Mouse (Mus musculus) embryonic facial prominence, embryonic 13.5 days (tissue): ENCODE data around the gene Rtkn2. TPM values are rescaled to one million over a fixed set of nuclear protein-coding genes. Genes with fewer than 3 reads are reported as not detected.

ENCODE experiments used
- ATAC-seq: fragments of 200-750 bp; cut with Nextera tagmentation; 2 replicates; pipeline ENCODE4 v1.8.0; 2017; ENCODE audit warnings: low read depth; ENCODE audit not compliant: insufficient number of reproducible peaks, insufficient read depth, low FRiP score, low TSS enrichment
- H3K27ac ChIP-seq: fragments of 300-500 bp; sonication (generic); 2 replicates; pipeline ENCODE4 v1.5.1; 2015; ENCODE audit warnings: moderate library complexity, mild to moderate bottlenecking, inconsistent platforms
- H3K27me3 ChIP-seq: fragments of 300-500 bp; sonication (generic); 2 replicates; pipeline ENCODE4 v1.6.1; 2015; ENCODE audit warnings: mild to moderate bottlenecking, inconsistent platforms
- H3K36me3 ChIP-seq: fragments of 300-500 bp; sonication (generic); 2 replicates; pipeline ENCODE4 v1.6.1; 2015; ENCODE audit warnings: mild to moderate bottlenecking, inconsistent platforms
- H3K4me1 ChIP-seq: fragments of 300-500 bp; sonication (generic); 2 replicates; pipeline ENCODE4 v1.6.1; 2015; ENCODE audit warnings: inconsistent platforms
- H3K4me2 ChIP-seq: fragments of 300-500 bp; sonication (generic); 2 replicates; pipeline ENCODE4 v1.6.1; 2015; ENCODE audit warnings: moderate library complexity, mild to moderate bottlenecking, inconsistent platforms
- H3K4me3 ChIP-seq: fragments of 300-500 bp; sonication (generic); 2 replicates; pipeline ENCODE4 v1.5.1; 2015; ENCODE audit warnings: mild to moderate bottlenecking, inconsistent platforms
- H3K9ac ChIP-seq: fragments of 300-500 bp; sonication (generic); 2 replicates; pipeline ENCODE4 v1.6.1; 2015; ENCODE audit warnings: mild to moderate bottlenecking, inconsistent platforms
- H3K9me3 ChIP-seq: fragments of 300-500 bp; sonication (generic); 2 replicates; pipeline ENCODE4 v1.6.1; 2016; ENCODE audit warnings: inconsistent platforms
- WGBS: fragments of 180-500 bp; shearing (Covaris S2); methylation state at CpG from one replicate; pipeline ENCODE4 v1.1.7; 2015; ENCODE audit warnings: mixed read lengths; 5-methylcytosine and 5-hydroxymethylcytosine counted together
- polyA plus RNA-seq: library from polyadenylated mRNA; unstranded; fragments of >200 nt; fragmentation: Nextera tagmentation; extraction: Ambion mirVana; gene quantifications from 2 replicates; pipeline ENCODE4 v1.2.1, GENCODE M21; 2015

Rtkn2 gene
- polyA plus RNA-seq, 1 experiment from 2014 or later, result 9.8 TPM

- no peaks in the 10 kb centered on the region for H3K27me3 ChIP-seq
- ATAC-seq, result no peak
- peaks cover 11% of the 10 kb centered on the region for H3K36me3 ChIP-seq
- peaks cover 10% of the 10 kb centered on the region for H3K9me3 ChIP-seq
- no peak overlapping the region for H3K4me2 ChIP-seq
- peaks cover 8% of the 10 kb centered on the region for H3K4me1 ChIP-seq
- no peak overlapping the region for H3K27ac ChIP-seq
- no peak overlapping the region for H3K9ac ChIP-seq
- no peak overlapping the region for H3K4me3 ChIP-seq
- WGBS, result 91% methylated on average over 2 of the region's 2 CpGs
Measured at GRCm38 (mm10) chr10:68020755-68021154, 41.4 kb downstream of the Rtkn2 start.

- 69% methylated on average over 3 of the region's 3 CpGs for WGBS
- H3K9ac ChIP-seq, result no peak overlapping the region
- H3K27ac ChIP-seq, result no peak overlapping the region
- no peak overlapping the region for H3K4me2 ChIP-seq
- H3K4me1 ChIP-seq, result peaks cover 8% of the 10 kb centered on the region
- H3K27me3 ChIP-seq, result no peaks in the 10 kb centered on the region
- no peaks in the 10 kb centered on the region for H3K9me3 ChIP-seq
- H3K4me3 ChIP-seq, result no peak overlapping the region
- no peak for ATAC-seq
- peaks cover 6% of the 10 kb centered on the region; the same call in 1 of the 2 replicates for H3K36me3 ChIP-seq
Measured at GRCm38 (mm10) chr10:68025660-68026059, 46.3 kb downstream of the Rtkn2 start.

- no peak for ATAC-seq
- peaks cover 14% of the 10 kb centered on the region for H3K36me3 ChIP-seq
- H3K4me1 ChIP-seq, result peaks cover 6% of the 10 kb centered on the region
- WGBS, result 50% methylated on average over 12 of the region's 12 CpGs
- no peaks in the 10 kb centered on the region for H3K9me3 ChIP-seq
- no peak overlapping the region for H3K9ac ChIP-seq
- H3K4me2 ChIP-seq, result no peak overlapping the region
- H3K27me3 ChIP-seq, result no peaks in the 10 kb centered on the region
- H3K4me3 ChIP-seq, result no peak overlapping the region
- H3K27ac ChIP-seq, result no peak overlapping the region
Measured at GRCm38 (mm10) chr10:68028327-68029080, 49.1 kb downstream of the Rtkn2 start.

GRCm38 (mm10) chr10:68029081-68029626 lies 49.8 kb downstream of the Rtkn2 start:
- H3K4me1 ChIP-seq, result peaks cover 1% of the 10 kb centered on the region
- H3K36me3 ChIP-seq, result peaks cover 16% of the 10 kb centered on the region
- ATAC-seq, result no peak
- no peak overlapping the region for H3K4me3 ChIP-seq
- H3K27ac ChIP-seq, result no peak overlapping the region
- H3K9me3 ChIP-seq, result no peaks in the 10 kb centered on the region
- WGBS, result 85% methylated on average over 5 of the region's 5 CpGs
- no peak overlapping the region for H3K4me2 ChIP-seq
- no peaks in the 10 kb centered on the region for H3K27me3 ChIP-seq
- H3K9ac ChIP-seq, result no peak overlapping the region

- Histone ChIP-seq H3K9ac (no peak overlapping the region), H3K36me3 (peaks cover 19% of the 10 kb centered on the region), H3K4me1 (no peaks in the 10 kb centered on the region), H3K9me3 (no peaks in the 10 kb centered on the region), H3K27ac (no peak overlapping the region), H3K27me3 (no peaks in the 10 kb centered on the region), H3K4me3 (no peak overlapping the region), H3K4me2 (no peak overlapping the region)
- ATAC-seq, result no peak
- 83% methylated on average over 6 of the region's 6 CpGs for WGBS
Measured at GRCm38 (mm10) chr10:68030027-68030426, 50.7 kb downstream of the Rtkn2 start.

GRCm38 (mm10) chr10:68035707-68036367 lies 56.5 kb downstream of the Rtkn2 start:
- H3K27ac ChIP-seq, result no peak overlapping the region
- no peak overlapping the region for H3K9ac ChIP-seq
- H3K27me3 ChIP-seq, result no peaks in the 10 kb centered on the region
- H3K4me2 ChIP-seq, result no peak overlapping the region
- H3K4me1 ChIP-seq, result peaks cover 5% of the 10 kb centered on the region; the same call in 1 of the 2 replicates
- peaks cover 23% of the 10 kb centered on the region for H3K36me3 ChIP-seq
- H3K4me3 ChIP-seq, result no peak overlapping the region
- no peak for ATAC-seq
- WGBS, result 83% methylated on average over 20 of the region's 20 CpGs
- H3K9me3 ChIP-seq, result no peaks in the 10 kb centered on the region

GRCm38 (mm10) chr10:68036368-68036980 lies 57.1 kb downstream of the Rtkn2 start:
- no peaks in the 10 kb centered on the region for H3K9me3 ChIP-seq
- peaks cover 23% of the 10 kb centered on the region for H3K36me3 ChIP-seq
- WGBS, result 91% methylated on average over 17 of the region's 17 CpGs
- no peak overlapping the region for H3K27ac ChIP-seq
- no peak for ATAC-seq
- H3K4me3 ChIP-seq, result no peak overlapping the region
- no peak overlapping the region for H3K4me2 ChIP-seq
- no peaks in the 10 kb centered on the region for H3K27me3 ChIP-seq
- H3K9ac ChIP-seq, result no peak overlapping the region
- H3K4me1 ChIP-seq, result peaks cover 6% of the 10 kb centered on the region; the same call in 1 of the 2 replicates

GRCm38 (mm10) chr10:68038997-68039624 lies 59.7 kb downstream of the Rtkn2 start:
- 72% methylated on average over 8 of the region's 8 CpGs for WGBS
- Histone ChIP-seq H3K27ac (no peak overlapping the region), H3K9ac (no peak overlapping the region), H3K27me3 (no peaks in the 10 kb centered on the region), H3K9me3 (no peaks in the 10 kb centered on the region), H3K36me3 (peaks cover 17% of the 10 kb centered on the region; the same call in 1 of the 2 replicates), H3K4me2 (no peak overlapping the region), H3K4me1 (peaks cover 6% of the 10 kb centered on the region; the same call in 1 of the 2 replicates), H3K4me3 (no peak overlapping the region)
- ATAC-seq, result no peak

GRCm38 (mm10) chr10:68039641-68040205 lies 60.4 kb downstream of the Rtkn2 start:
- no peak overlapping the region for H3K9ac ChIP-seq
- no peak overlapping the region for H3K27ac ChIP-seq
- no peak overlapping the region for H3K4me2 ChIP-seq
- no peak overlapping the region for H3K4me3 ChIP-seq
- peaks cover 14% of the 10 kb centered on the region; the same call in 1 of the 2 replicates for H3K36me3 ChIP-seq
- WGBS, result 74% methylated on average over 14 of the region's 14 CpGs
- H3K9me3 ChIP-seq, result no peaks in the 10 kb centered on the region
- ATAC-seq, result no peak
- H3K4me1 ChIP-seq, result peaks cover 6% of the 10 kb centered on the region; the same call in 1 of the 2 replicates
- H3K27me3 ChIP-seq, result no peaks in the 10 kb centered on the region

GRCm38 (mm10) chr10:68040394-68040793 lies 61.0 kb downstream of the Rtkn2 start:
- H3K36me3 ChIP-seq, result peaks cover 14% of the 10 kb centered on the region; the same call in 1 of the 2 replicates
- peaks cover 6% of the 10 kb centered on the region; the same call in 1 of the 2 replicates for H3K4me1 ChIP-seq
- H3K27me3 ChIP-seq, result no peaks in the 10 kb centered on the region
- H3K9me3 ChIP-seq, result no peaks in the 10 kb centered on the region
- 63% methylated on average over 6 of the region's 6 CpGs for WGBS
- ATAC-seq, result no peak
- H3K4me2 ChIP-seq, result no peak overlapping the region
- H3K27ac ChIP-seq, result no peak overlapping the region
- H3K9ac ChIP-seq, result no peak overlapping the region
- no peak overlapping the region for H3K4me3 ChIP-seq

GRCm38 (mm10) chr10:68043973-68044372 lies 64.6 kb downstream of the Rtkn2 start:
- Histone ChIP-seq H3K27ac (no peak overlapping the region), H3K9ac (no peak overlapping the region), H3K27me3 (no peaks in the 10 kb centered on the region), H3K4me2 (no peak overlapping the region), H3K36me3 (peaks cover 3% of the 10 kb centered on the region; the same call in 1 of the 2 replicates), H3K9me3 (no peaks in the 10 kb centered on the region), H3K4me3 (no peak overlapping the region), H3K4me1 (0 out of 2 replicates have a peak, but pooled peaks cover 6% of the 10 kb centered on the region)
- ATAC-seq, result no peak
- 38% methylated on average over 6 of the region's 6 CpGs for WGBS
